Mouse (Mus musculus) kidney, adult 9 months (tissue): ENCODE measurements around the gene Kptn.

Source experiments
- DNase-seq: peaks from one replicate; pipeline ENCODE4 v3.0.0; 2022

The Kptn gene

DNA sequence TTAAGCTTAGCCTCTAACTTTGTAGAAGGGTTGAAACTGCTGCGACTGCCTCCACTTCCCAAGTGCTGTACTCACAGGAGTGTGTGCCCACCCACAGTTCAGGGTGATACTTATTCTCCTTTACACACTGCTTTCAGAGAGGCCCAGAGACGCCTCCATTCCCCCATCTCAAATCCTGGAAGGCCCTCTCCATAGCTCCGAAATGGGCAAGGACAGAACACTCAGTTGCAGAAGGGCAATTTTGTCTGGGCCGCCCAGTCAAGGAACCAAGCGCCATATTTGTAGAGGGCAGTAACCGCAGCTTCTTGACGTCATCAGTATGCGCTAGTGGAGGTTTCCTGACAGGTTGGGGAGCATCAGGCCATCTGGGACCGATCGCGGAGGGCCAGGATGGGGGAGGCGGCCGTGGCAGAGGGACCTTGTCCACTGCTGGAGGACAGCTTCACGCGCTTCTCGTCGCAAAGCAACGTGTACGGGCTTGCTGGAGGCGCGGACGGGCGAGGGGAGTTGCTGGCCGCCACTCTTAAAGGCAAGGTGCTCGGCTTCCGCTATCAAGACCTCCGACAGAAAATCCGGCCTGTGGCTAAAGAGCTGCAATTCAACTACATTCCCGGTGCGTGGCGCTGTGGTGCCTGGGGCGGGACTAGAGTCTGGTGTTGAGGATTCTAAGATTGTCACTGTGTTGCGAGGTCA is at the start of gene Kptn:
TSS of gene Kptn (plus strand) at position 327 of the 693 bp plus-strand sequence.
- peak; percentile 93 for DNase-seq

DNA sequence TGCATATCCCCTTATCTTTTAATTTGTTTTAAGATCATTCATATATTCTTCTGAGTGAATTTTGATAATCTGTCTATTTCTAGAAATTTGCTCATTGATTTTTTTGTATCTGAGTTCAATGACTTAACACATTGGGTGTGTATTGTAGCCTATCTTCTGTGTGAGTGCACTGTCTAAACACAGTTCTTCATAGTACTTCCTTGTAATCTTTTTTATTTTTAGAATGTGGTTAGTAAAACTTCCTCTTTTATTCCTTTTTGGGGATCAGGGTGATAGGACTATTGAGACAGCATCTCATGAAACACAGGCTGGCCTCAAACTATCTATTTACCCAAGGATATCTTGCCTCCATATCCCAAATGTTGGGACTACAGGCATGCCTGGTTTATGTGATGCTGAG is 48.8 kb upstream of the Kptn start:
- DNase-seq = no peak

DNA sequence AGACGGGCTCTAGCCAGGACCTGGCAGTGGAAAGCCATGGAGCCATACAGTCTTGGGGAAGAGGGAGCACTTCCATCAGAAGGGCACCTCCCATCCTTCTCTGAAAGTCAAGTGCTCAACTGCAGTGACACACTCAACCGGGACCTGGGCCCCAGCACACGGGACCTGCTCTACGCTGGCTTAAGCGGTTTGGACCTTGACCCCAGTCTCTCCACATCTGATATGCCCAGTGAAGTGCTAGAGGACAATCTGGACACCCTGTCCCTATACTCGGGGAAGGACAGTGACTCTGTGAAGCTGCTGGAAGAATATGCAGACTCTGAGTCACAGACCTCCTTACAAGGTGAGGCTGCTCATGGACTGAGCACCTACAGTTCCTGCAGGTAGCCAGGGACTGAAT is 47.8 kb upstream of the Kptn start:
- DNase-seq = no peak

DNA sequence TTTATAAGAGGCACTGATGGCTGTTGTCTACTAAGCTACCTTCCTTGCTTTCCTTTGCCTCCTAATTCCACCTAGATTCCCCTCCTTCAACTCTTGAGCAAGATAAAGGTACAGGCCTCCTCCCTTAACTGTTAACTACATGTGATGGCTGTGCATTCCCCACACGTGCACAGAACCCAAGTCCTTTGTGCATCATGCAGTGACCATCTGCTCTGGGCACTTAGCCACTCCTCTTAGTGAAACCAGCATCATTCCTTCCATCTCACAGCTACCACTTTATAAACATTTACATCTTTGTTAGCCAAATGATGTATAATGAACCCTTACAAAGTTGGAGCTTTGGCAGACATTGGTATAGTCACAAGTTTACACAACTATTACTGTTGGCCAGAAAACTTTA is 39.7 kb upstream of the Kptn start:
- DNase-seq = no peak

DNA sequence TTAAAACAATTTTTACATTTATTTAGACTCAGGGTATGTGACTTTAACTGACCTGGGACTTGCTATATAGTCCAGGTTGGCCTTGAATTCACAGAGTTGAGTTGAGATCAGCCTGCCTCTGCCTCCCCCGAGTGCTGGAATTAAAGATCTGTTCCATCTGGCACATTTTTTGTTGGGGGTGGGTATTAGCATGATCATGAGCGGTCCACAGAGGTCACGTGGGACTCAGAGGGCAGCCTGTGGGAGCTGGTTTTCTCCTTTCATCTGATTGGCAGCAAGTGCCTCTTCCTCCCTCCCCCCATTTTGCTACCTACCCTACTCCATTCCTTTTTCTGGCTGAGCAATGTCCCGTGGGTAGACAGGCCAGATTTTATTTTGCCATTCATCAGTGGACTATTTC is 39.1 kb upstream of the Kptn start:
- no peak for DNase-seq

DNA sequence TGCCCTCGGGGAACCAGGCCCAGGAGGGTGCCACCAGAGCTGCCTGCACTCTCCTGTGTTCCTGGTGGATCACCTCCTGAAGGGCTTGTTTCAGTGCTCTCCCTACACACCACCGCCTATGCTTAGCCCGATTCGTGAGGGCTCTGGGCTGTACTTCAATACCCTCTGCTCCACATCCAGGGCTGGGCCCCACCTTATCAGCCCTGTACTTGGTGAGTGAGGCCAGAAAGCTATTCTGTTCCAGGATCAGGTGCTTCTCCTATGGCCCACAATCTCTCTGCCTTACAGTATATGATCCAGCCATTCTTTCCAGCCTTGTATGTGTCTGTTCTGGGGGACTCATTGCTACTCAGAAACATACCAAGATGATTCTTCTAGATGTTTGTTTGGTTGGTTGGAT is 36.3 kb upstream of the Kptn start:
- DNase-seq = no peak

DNA sequence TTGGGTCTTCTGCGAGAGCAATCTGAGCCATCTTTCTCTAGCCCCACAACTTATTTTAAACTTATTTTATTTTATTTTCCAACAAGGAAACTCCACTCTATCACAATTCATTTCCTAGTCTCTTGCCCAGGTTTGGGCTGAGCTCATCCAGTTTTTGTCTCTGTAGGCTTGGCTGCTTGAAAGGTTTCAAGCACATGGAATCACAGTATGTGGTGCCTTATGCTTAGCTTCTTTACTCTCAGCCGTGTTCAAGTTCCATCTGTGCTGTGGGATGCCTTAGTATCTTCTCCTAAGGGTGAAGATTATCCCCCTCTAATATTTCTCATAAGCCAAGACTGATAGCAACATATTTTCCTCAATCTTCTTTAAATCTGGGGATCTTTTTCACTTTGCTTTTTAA is 32.1 kb upstream of the Kptn start:
- no peak for DNase-seq

DNA sequence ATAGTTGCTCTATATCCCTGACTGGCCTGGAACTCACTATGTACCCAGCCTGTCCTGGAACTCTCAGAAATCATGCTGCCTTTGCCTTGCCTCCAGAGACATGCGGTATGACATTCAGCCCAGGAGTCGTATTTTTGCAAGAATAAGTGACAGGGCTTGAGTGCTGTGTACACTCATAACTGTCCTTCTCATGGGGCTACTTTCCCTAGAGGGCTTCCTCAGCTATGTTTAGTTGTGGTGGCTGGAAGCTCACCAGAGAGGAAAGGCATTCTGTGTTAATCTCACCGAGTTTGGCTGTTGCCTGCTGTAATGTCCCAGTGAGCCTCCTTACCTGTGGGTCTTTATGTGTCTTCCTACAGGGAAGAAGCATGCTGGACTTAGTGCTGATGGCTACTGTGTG is 25.1 kb upstream of the Kptn start:
- DNase-seq = no peak

DNA sequence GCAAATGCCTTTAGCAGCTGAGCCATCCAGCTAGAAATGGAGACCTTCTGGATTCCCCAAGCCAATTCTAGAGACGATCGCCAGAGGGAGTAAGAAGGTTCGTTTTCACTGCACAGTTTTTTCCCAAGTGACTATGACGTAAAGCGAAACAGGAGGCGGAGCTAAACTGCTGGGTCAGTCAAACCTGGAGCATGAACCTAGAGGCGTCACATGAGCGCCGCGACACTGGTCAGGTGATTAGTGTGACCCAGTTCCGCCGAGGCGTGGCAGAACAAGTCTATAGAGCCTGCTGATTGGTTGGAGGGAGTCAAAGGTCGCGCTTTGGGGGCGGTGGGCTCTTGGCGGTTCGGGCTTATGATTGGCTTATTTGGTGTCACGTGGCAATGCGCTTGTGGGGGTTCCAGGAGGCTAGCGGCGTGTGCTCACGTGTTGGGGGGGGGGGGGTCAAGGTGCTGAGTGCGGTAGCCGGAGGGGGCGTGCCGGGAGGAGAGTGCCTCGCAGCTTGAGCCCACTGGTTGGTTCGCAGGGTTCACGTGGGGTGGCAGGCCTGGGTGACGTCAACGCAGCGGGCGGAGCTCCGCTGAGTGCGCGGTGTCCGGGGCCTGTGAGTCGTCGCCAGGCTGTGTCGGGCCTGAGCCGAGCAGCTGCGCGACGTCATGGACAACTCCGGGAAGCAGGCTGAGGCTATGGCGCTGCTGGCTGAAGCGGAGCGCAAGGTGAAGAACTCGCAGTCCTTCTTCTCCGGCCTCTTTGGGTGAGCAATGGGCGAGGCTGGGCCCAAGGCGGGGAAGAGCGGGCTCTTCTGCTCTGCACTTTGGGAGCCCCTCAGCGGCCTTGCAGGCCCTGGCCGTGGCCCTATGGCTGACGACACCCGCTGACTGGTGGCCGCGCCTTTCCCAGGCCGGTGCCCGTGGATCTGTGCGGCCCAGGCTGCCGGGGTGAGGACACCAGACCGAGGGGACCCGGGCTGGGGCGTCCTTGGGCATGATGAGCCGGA is 21.4 kb upstream of the Kptn start, which contains the start of gene Napa:
TSS of gene Napa (plus strand) at position 438 of the 997 bp plus-strand sequence.
- peak; percentile 100 for DNase-seq

DNA sequence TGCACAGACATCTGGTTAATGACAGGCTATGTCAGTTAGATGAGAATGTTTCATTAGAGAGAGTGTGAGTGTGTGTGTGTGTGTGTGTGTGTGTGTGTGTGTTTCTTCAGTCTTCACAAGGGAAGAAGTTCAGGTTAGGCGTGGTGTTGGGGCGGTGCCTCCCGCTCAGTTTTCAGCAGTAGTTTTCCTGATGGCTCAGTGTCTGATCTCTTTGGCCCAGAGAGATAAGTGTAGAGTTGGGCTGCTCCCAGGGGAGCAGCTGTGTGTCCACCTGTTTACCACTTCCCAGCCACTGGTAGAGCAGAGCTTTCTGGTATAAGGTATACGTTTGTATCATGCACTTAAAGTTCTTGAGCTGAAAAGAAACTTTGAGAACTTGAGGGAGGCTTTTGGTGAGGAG is 19.8 kb upstream of the Kptn start:
- no peak for DNase-seq

DNA sequence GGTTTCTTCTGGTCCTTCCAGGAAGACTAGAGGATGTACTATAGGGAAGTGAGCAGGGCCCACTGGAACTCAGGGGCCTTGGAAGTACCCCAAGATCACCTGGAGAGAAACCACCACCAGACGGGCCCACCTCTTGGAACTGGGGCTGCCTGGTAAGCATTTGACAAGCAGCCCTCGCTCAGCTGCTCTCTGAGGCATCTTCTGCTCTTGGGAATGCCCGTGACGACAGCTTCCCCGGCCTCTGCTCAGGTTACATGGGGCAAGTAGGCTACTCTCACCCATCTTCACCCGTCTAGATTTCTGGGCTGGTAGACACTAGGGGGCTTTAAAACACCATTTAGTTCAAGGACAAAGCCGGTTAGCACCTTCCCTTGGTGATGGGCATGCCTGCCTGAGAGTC is 18.6 kb upstream of the Kptn start:
- DNase-seq = no peak

DNA sequence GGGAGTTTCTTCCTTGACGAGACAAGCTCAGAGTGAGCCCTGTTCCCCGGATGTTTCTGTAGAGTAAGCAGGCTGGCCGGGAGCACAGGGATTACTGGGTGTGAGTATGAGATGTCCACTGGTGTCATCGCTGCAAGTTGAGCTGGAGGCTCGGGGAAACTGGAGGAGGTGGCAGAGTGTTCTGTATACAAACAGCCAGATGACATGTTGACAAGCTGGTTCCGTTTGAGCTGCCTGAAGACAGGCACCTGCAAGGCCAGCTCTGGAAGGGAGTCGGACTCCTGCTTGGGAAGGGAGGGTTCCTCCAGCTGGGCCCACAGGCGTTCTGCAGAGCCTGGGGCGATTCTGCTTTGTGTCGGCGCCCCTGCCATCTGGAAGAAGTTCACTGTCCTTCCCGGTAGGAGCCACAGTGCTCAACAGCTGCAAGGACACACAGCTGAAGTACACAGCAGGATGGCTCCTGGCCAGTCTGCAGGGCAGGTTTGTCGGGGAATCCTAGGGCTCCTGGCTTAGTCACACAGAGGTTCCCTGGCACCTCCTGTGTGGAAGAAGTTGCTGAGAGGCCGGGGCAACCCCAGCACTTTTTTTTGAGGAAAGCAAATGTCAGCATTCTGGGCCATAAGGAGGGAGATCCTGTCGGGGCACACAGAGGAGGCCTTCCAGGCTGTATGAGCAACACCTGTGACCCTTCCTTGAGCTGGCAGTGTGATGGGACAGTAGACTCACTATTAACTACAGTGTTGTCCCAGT is 17.8 kb upstream of the Kptn start:
- no peak for DNase-seq

DNA sequence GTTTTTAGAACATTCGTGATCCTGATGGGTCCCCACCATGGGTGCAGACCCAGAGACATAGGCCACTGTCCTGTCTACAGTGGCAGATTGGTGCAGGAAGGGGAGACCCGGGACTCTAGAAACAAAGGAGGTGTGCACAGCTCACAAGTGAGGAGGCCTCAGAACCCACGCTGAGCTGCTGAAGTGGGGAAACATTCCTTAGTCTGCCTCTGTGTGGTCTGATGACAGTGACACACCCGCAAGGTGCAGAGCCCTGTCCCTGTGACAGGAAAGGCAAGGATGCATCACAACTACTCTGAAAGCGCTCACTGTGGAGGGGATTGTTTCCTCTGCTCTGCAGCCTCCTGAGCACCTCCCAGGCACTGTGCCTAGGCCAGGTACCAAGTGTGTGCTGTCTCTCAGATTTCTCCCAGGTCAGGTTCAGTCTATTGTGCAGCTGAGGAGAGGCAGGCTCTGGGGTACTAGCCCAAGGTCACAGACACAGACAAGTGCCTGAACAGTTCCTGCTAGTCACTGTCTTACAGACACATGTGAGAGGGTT is 16.9 kb upstream of the Kptn start:
- DNase-seq = no peak

DNA sequence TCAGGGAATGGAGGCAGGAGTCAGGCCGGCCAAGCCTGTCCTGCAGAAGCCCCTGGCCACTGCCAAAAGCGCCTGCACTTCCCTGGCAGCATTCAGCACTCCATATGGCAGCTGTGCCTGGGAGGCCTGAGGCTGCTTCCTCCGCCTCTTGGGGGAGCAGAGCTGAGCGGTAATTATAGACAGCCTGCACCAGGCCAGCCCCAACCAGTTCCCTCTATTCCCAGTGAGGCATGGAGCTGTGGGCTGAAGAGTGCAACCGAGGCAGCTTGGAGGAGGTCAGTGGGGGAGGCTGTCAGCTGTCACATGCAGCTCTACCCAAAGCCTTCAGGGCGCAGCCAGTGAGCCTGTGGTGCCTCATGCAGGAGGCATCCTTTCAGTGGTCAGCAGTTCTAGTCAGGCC is 15.9 kb upstream of the Kptn start:
- no peak for DNase-seq

DNA sequence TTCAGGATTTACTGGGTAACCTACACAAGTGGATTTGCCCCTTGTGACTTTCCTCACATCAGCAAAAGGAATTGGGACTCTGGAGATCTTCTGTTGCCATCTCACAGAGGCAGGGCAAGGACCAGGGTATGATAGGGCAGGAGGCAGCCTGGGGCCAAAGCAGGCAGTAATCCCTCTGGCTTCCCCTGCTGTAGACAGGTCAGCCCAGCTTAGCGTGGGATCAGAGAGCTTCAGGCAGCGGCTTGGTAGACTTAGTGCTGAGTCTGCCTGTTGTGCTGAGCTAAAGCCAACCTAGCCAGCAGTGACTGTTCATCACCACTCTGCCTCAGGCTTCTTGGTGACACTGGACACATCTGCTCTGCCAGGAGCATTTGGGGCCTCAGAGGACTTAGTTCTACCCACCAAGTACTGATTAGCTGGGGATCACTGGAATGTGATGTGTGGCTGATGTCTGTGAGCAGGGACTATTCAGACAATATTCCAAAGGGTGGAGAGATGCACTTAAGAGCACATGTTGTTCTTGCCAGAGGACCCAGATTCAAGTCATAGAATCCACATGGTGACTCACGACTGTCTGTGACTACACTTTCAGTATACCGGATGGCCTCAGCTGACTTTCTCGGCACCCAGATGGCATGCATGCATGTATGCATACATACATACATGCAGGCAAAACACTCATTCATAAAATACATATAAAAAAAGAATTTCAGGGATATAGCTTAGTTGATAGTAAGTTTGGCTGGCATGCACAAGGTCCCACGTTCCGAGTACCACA is 14.9 kb upstream of the Kptn start:
- no peak for DNase-seq

DNA sequence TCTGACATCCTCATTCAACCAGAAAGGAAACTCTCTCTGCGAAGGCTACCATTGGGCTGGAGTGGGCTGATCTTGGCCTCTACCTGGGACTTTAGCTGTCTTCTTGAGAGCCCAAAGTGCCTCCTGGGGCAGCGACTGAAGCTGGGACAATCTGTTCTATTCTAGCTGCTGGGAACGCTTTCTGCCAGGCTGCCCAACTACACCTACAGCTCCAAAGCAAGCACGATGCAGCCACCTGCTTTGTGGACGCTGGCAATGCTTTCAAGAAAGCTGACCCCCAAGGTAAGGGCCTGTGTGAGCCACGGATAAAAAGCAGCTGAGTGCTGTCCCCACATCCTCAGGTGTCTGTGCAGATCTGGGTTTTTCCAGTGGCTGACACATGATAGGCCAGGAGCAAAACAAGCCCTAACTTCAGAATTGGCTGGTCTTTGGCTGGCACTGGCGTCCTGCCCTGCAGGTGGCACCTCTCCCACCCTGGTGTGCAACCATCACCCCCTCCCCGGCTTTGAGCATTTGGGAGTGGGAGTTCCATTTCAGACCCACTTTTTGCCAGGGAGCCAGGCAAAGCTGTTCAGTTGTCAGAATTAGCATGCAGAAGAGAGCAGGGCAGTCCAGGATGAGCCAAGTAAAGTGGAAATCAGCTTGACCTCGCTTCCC is 10.7 kb upstream of the Kptn start:
- no peak for DNase-seq

DNA sequence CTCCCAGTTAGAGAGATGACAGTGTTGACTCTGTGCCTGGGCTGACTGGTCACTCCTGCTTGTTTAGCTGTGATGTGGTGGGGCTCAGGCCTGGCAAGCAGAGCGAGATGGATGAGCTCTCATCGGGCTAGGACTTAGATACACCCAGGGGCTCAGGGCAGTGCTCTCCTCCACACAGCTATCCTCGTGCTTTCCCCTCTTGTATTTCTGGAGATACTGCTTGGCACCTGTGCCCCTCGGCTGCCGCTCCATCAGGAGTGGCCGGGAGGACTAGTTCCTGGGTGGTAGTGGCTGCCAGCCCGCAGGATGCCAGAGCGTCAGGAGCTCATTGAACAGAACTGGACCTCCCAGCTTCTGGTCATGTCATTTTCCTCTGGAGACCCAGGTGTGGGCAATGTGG is 9.5 kb upstream of the Kptn start:
- no peak for DNase-seq

DNA sequence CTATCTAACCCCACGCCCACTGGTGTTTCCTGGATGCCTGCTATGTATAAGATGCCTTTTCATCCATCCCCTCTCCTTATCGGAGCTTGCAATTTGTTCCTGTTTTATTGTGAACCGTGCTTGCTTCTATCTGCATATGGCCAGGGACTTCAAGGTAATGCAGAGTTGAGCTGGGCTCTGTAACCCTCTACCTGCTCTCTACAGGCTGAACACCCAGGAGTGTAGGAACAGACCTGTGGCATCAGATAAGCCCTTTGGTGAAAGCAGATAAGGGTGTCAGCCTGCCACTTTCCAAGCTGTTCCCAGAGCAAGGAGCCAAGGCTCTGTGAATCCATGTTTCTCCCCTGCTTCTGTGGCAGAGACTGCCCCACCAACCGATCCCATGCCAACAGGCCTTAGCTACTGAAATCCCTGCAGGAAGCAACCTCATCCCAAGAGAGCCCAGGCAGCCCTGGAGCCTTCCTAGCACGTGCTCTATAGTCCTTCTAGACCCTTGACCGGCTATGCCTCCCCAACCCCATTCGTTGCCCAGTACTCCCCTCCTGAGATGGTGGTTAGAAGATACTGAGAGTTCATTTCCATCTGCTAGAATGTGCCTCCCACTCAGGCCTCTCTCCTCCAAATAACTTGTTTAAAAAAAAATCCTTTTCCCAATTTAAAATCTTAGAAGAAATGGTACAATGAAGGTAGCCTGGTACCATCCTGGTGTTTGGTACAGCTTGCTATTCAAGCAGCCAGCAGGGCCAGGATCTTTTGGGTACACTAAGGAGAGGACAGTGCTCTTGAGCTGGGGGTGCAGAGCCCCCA is 8.2 kb upstream of the Kptn start:
- no peak for DNase-seq

DNA sequence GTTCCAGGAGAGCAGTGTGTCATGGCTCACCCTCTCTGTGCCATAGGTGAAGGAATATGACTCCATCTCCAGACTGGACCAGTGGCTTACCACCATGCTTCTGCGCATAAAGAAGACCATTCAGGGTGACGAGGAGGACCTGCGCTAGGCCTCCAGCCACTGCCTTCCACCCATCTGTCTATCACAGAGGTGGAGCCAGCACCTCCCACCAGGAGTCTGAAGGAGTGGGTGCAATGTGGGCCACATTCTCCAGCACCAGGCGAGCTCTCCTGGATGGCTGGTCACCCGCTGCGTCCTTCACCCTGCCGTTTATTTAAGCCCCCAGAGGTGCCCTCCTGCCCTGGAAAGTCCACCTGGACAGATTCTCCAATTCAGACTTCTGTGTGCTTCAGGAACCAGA is 3.3 kb upstream of the Kptn start:
- no peak for DNase-seq

DNA sequence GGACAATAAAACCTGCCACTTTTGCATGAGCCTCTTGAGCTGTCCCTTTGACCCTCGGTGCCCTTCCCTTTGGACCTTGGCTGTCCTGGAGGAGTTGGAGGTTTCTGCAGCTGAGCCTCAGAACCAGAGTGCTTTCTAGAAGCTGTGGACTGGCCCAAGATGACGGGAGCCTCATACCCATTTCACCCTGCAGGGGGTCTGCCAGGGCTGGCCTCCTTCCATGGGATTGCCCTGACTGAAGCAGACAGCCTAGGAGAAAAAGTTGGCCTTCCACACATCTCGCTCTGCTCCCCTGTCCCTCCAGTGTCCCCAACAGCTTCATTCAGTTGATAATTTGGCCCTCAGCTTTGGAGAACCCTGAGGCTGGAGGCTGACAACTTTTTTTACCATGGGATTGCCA is 2.6 kb upstream of the Kptn start:
- no peak for DNase-seq

DNA sequence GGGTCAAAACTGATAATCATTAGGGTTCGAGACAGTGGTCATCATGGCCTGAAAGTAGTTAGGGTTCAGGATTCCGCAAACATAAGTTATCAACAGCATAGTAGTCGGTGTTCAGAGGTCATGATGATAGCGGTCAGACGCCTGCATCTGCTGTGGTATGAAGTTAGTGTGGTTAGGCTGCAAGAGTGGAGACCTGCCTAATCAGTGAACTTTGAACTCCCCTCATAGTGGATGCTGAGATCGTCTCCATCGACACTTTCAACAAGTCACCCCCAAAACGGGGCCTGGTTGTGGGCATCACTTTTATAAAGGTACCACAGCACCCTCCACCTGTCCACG is 536 bp downstream of the Kptn start:
- DNase-seq = no peak
